Mouse (Mus musculus) embryonic fibroblast, embryonic 13.5 days (primary cell): ENCODE measurements around the gene Gm20721.

Experiments
- CTCF ChIP-seq: IDR thresholded peaks from 2 replicates; pipeline ENCODE4 v1.5.1; 2011; ENCODE audit warnings: mild to moderate bottlenecking, control low read depth, low read length, moderate library complexity, borderline replicate concordance; ENCODE audit not compliant: insufficient read depth
- POLR2A ChIP-seq: IDR thresholded peaks from 2 replicates; pipeline ENCODE4 v1.6.1; 2011; ENCODE audit warnings: low read depth, mild to moderate bottlenecking, control low read depth, low read length, moderate library complexity

DNA sequence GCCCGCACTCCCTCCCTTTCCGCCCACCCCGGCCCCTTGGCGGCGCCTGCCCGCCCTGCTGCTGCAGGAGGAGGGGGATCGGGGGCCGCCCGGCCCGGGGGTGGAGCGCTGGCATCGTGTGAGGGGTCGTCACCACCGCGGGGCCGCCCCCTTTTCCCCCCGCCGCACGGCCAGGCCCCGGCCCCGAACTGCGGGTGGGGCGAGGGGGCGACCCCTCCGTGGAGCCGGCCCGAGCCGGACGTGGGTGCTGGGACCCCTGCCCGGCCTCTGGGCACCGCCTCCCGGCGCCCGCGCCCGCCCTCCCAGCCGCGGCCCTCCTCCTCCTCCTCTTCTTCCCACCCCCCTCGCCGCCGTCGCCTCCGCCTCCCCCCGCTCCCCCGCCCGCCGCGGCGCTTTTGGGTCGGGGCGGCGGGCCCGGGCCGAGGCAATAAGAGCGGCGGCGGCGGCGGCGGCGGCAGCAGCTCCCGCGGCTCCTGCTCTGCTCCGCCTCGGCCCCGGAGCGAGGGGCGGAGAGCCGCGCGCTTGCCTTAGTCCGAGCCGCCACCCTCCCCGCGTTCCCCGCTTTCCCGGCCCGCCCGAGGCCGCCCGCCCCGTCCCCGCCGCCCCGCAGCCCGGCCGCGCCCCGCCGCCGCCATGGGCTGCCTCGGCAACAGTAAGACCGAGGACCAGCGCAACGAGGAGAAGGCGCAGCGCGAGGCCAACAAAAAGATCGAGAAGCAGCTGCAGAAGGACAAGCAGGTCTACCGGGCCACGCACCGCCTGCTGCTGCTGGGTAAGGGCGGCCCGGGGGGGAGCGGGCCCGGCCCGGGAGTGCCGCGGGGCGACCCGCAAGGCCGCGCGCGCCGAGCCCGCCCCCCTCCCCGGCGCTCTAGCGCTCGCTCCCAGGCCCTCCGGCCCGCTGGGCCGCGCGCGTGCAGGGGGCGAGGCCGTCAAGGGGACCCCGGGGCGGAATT is 16.6 kb downstream of the Gm20721 start:
- TF ChIP-seq POLR2A (peak; percentile 80), CTCF (no peak)
